Mouse (Mus musculus) liver, embryonic 11.5 days (tissue): ENCODE results near the gene Hcfc1r1. TPM values are rescaled to one million over a fixed set of nuclear protein-coding genes. Genes with fewer than 3 reads are reported as not detected.

Experiments
- ATAC-seq: fragments of 200-750 bp; cut with Nextera tagmentation; replicated peaks from 2 replicates; pipeline ENCODE4 v1.8.0; 2017; ENCODE audit warnings: moderate number of reproducible peaks, mild to moderate bottlenecking, moderate TSS enrichment, moderate library complexity; ENCODE audit not compliant: low FRiP score
- DNase-seq: peaks from one replicate; pipeline ENCODE4 v3.0.0-alpha.2; 2017; ENCODE audit warnings: low spot score
- H3K27ac ChIP-seq: fragments of 300-500 bp; sonication (generic); 2 replicates; pipeline ENCODE4 v1.5.1; 2014; ENCODE audit warnings: mild to moderate bottlenecking, low read depth, low read length, control low read depth
- H3K27me3 ChIP-seq: fragments of 300-500 bp; sonication (generic); replicated peaks from 2 replicates; pipeline ENCODE4 v1.6.1; 2014; ENCODE audit warnings: low read length, mixed read lengths; ENCODE audit not compliant: control insufficient read depth, insufficient read depth
- H3K36me3 ChIP-seq: fragments of 300-500 bp; sonication (generic); 2 replicates; pipeline ENCODE4 v1.6.1; 2014; ENCODE audit warnings: mild to moderate bottlenecking, low read length, moderate library complexity, mixed read lengths; ENCODE audit not compliant: control insufficient read depth, insufficient read depth
- H3K4me1 ChIP-seq: fragments of 300-500 bp; sonication (generic); replicated peaks from 2 replicates; pipeline ENCODE4 v1.6.1; 2014; ENCODE audit warnings: low read length, mixed read lengths; ENCODE audit not compliant: control insufficient read depth, insufficient read depth
- H3K4me2 ChIP-seq: fragments of 300-500 bp; sonication (generic); 2 replicates; pipeline ENCODE4 v1.6.1; 2014; ENCODE audit warnings: mild to moderate bottlenecking, control low read depth, moderate library complexity
- H3K4me3 ChIP-seq: fragments of 300-500 bp; sonication (generic); 2 replicates; pipeline ENCODE4 v1.5.1; 2014; ENCODE audit warnings: low read depth, low read length, control low read depth
- H3K9ac ChIP-seq: fragments of 300-500 bp; sonication (generic); 2 replicates; pipeline ENCODE4 v1.6.1; 2014; ENCODE audit warnings: low read depth, low read length, control low read depth
- H3K9me3 ChIP-seq: fragments of 300-500 bp; sonication (generic); 2 replicates; pipeline ENCODE4 v1.6.1; 2016; ENCODE audit warnings: low read length, inconsistent platforms, mixed read lengths; ENCODE audit not compliant: control insufficient read depth
- WGBS: fragments of 180-500 bp; shearing (Covaris S2); extraction: QIAGEN DNeasy Blood & Tissue Kit; methylation state at CpG from one replicate; pipeline ENCODE4 v1.1.7; 2014; 5-methylcytosine and 5-hydroxymethylcytosine counted together
- polyA plus RNA-seq: library from polyadenylated mRNA; unstranded; fragments of >200 nt; fragmentation: Nextera tagmentation; extraction: Ambion mirVana; gene quantifications from 2 replicates; pipeline ENCODE4 v1.2.1, GENCODE M21; 2014

The Hcfc1r1 gene
- polyA plus RNA-seq, 1 experiment from 2014 or later, result 36.6 TPM

- DNase-seq (no peak), ATAC-seq (no peak)
- peak within 1 kb of the TSS; percentile 45 for H3K4me2 ChIP-seq
- peaks cover 24% of the 10 kb centered on the region for H3K4me1 ChIP-seq
- WGBS, result 3% methylated on average over 38 of the region's 38 CpGs
- no peaks in the 10 kb centered on the region for H3K9me3 ChIP-seq
- no peaks in the 10 kb centered on the region for H3K36me3 ChIP-seq
- H3K27ac ChIP-seq, result no peak within 1 kb of the TSS
- H3K4me3 ChIP-seq, result peak within 1 kb of the TSS; percentile 26
- H3K27me3 ChIP-seq, result peaks cover 66% of the 10 kb centered on the region
- no peak within 1 kb of the TSS for H3K9ac ChIP-seq
Measured at GRCm38 (mm10) chr17:23679127-23679835, 5.9 kb downstream of the Hcfc1r1 start, which contains the start of gene Cldn6. Gene Cldn6 (plus strand): TSS chr17:23679249.

- H3K27me3 ChIP-seq, result peaks cover 68% of the 10 kb centered on the region
- ATAC-seq (no peak), DNase-seq (no peak)
- no peak overlapping the region for H3K9ac ChIP-seq
- no peak overlapping the region for H3K27ac ChIP-seq
- no peaks in the 10 kb centered on the region for H3K36me3 ChIP-seq
- H3K4me3 ChIP-seq, result no peak overlapping the region
- WGBS, result 49% methylated on average over 9 of the region's 9 CpGs
- no peaks in the 10 kb centered on the region for H3K9me3 ChIP-seq
- peaks cover 17% of the 10 kb centered on the region for H3K4me1 ChIP-seq
- H3K4me2 ChIP-seq, result no peak overlapping the region
Measured at GRCm38 (mm10) chr17:23680336-23680735, 6.9 kb downstream of the Hcfc1r1 start.

DNA sequence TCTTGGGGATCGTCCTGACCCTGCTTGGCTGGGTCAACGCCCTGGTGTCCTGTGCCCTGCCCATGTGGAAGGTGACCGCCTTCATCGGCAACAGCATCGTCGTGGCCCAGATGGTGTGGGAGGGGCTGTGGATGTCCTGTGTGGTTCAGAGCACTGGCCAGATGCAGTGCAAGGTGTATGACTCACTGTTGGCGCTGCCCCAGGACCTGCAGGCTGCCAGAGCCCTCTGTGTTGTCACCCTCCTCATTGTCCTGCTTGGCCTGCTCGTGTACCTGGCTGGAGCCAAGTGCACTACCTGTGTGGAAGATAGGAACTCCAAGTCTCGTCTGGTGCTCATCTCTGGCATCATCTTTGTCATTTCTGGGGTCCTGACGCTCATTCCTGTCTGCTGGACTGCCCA is 7.7 kb downstream of the Hcfc1r1 start:
- WGBS, result 68% methylated on average over 10 of the region's 10 CpGs

GRCm38 (mm10) chr17:23682092-23682491 is 8.7 kb downstream of the Hcfc1r1 start:
- H3K9ac ChIP-seq, result no peak overlapping the region
- peaks cover 64% of the 10 kb centered on the region for H3K27me3 ChIP-seq
- 49% methylated on average over 4 of the region's 4 CpGs for WGBS
- no peak overlapping the region for H3K4me2 ChIP-seq
- no peaks in the 10 kb centered on the region for H3K36me3 ChIP-seq
- ATAC-seq (no peak), DNase-seq (no peak)
- 0 out of 2 replicates have a peak, but pooled peaks cover 4% of the 10 kb centered on the region for H3K4me1 ChIP-seq
- H3K4me3 ChIP-seq, result no peak overlapping the region
- H3K9me3 ChIP-seq, result no peaks in the 10 kb centered on the region
- no peak overlapping the region for H3K27ac ChIP-seq

More for the DNA sequence above, 7.7 kb downstream of the Hcfc1r1 start:
- H3K27me3 ChIP-seq, result peaks cover 64% of the 10 kb centered on the region
- H3K4me1 ChIP-seq, result peaks cover 11% of the 10 kb centered on the region
- DNase-seq, result no peak
- H3K9me3 ChIP-seq, result no peaks in the 10 kb centered on the region
- H3K27ac ChIP-seq, result no peak overlapping the region
- H3K9ac ChIP-seq, result no peak overlapping the region
- H3K4me3 ChIP-seq, result no peak overlapping the region
- no peaks in the 10 kb centered on the region for H3K36me3 ChIP-seq
- ATAC-seq, result no peak
- H3K4me2 ChIP-seq, result no peak overlapping the region; the same call in 1 of the 2 replicates

DNA sequence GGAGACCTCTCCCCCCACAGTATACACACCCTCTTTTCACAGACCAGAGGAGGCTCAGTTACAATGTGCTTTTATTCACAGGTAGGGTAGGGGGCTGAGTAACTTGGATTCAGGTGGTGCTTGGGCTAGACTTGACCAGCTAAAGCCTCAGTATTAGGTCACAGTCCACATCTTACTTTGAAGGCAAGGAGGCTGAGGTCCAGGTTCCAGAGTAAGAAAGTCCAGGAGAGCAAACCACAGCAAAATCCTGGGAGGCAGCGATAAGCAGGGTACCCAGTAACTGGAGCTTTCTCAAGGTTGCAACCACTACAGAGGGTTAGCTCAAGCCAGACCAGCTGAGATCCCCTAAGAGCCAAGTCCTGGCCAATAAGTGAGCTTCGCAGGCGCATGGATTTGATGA is 9.1 kb downstream of the Hcfc1r1 start:
- Histone ChIP-seq H3K9ac (no peak overlapping the region), H3K27me3 (peaks cover 64% of the 10 kb centered on the region), H3K4me3 (no peak overlapping the region), H3K9me3 (no peaks in the 10 kb centered on the region), H3K27ac (no peak overlapping the region), H3K4me1 (0 out of 2 replicates have a peak, but pooled peaks cover 4% of the 10 kb centered on the region), H3K4me2 (no peak overlapping the region), H3K36me3 (no peaks in the 10 kb centered on the region)
- DNase-seq (no peak), ATAC-seq (no peak)
- WGBS, result 54% methylated on average over 3 of the region's 3 CpGs

DNA sequence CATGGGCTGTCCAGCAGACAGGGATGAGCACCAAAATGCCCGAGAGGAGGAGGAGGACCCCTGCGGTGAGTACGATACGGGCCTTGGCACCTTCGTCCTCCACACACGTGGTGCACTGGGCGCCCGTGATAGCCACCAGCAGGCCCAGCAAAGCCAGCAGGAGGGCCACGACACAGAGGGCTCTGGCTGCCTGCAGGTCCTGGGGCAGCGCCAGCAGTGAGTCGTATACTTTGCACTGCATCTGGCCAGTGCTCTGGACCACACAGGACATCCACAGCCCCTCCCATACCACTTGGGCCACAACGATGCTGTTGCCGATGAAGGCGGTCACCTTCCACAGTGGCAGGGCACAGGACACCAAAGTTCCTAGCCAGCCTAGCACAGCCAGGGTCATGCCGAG is 9.8 kb downstream of the Hcfc1r1 start:
- Histone ChIP-seq H3K27ac (no peak overlapping the region), H3K9me3 (no peaks in the 10 kb centered on the region), H3K36me3 (no peaks in the 10 kb centered on the region), H3K4me1 (0 out of 2 replicates have a peak, but pooled peaks cover 2% of the 10 kb centered on the region), H3K4me2 (no peak overlapping the region), H3K9ac (no peak overlapping the region), H3K4me3 (no peak overlapping the region), H3K27me3 (peaks cover 64% of the 10 kb centered on the region)
- 22% methylated on average over 15 of the region's 15 CpGs for WGBS
- ATAC-seq (no peak), DNase-seq (no peak)

- DNase-seq (no peak), ATAC-seq (no peak)
- Histone ChIP-seq H3K36me3 (no peaks in the 10 kb centered on the region), H3K27me3 (peaks cover 57% of the 10 kb centered on the region), H3K9ac (no peak within 1 kb of the TSS), H3K27ac (no peak within 1 kb of the TSS), H3K9me3 (no peaks in the 10 kb centered on the region), H3K4me3 (no peak within 1 kb of the TSS), H3K4me2 (no peak within 1 kb of the TSS), H3K4me1 (0 out of 2 replicates have a peak, but pooled peaks cover 2% of the 10 kb centered on the region)
- 27% methylated on average over 15 of the region's 15 CpGs for WGBS
Measured at GRCm38 (mm10) chr17:23683856-23684672, 10.7 kb downstream of the Hcfc1r1 start, which contains the start of gene Cldn9. Gene Cldn9 (minus strand): TSS chr17:23684026.

DNA sequence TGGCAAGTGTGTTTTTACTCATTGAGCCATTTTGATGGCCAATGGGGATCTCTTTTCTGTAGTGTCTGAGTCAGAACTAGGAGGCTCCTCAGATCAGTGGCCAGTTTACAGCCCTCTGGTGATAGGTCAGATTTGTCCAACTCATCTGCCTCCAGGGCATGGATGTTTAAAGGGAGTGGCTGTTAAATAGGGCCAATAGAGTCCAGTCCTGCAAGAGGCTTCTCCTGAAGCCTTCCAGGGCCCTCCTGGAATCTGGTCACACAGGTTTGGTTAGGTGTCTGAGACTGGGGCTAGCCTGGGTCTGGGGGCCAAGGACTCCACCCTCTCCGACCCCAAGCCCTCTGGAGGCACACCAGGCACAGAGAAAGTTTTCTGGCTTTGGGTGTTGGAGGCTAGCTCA is 21.1 kb downstream of the Hcfc1r1 start:
- Histone ChIP-seq H3K36me3 (no peaks in the 10 kb centered on the region), H3K27ac (no peak overlapping the region), H3K4me2 (no peak overlapping the region), H3K4me1 (peaks cover 3% of the 10 kb centered on the region; the same call in 1 of the 2 replicates), H3K4me3 (no peak overlapping the region), H3K9ac (no peak overlapping the region), H3K9me3 (no peaks in the 10 kb centered on the region), H3K27me3 (peaks cover 36% of the 10 kb centered on the region)
- DNase-seq (no peak), ATAC-seq (no peak)
- WGBS, result 68% methylated on average over 1 of the region's 1 CpGs
